Mouse (Mus musculus): ENCODE measurements around the gene Slc2a5.

DNA sequence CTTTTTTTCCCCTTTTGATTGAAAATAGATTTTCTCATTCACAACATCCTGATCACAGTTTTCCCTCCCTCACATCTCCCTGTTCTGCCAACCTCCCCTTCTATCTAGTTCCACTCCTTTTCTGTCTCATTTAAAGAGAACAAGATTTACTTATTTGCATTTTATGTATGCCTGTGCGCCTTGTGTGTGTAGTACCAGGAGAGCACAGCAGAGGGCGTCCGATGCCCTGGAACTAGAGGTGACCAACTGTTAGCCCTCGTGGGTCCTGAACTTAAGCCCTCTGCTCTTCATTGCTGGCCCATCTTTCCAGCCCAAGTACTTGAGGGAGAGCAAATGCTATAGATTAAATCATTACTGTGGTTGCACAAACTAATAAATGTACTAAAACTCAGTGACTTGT is 33.7 kb upstream of the Slc2a5 start:
- TF ChIP-seq CTCF (IDR thresholded peaks at IDR 0.05; ENCODE audit: insufficient read depth, low read length) (peak; percentile 28; the same call in 1 of the 2 replicates), POLR2A (IDR thresholded peaks at IDR 0.05; ENCODE audit: borderline replicate concordance, extremely low read depth, low read depth, low read length) (no peak)
